Mouse (Mus musculus) monocyte, adult 59 days (primary cell): ENCODE results near the gene Slc35a1. TPM values are rescaled to one million over a fixed set of nuclear protein-coding genes. Genes with fewer than 3 reads are reported as not detected.

ENCODE experiments used
- total RNA-seq, 2 experiments: library from RNA; stranded (reverse); gene quantifications; one replicate each; pipeline ENCODE4 v1.2.4; 2023

Slc35a1 gene
- total RNA-seq, result 10 to 100 TPM; 13.4 to 18.9 TPM

GRCm38 (mm10) chr4:34686874-34687567 is at the start of gene Slc35a1:
Slc35a1 (minus strand) TSS chr4:34687438.

GRCm38 (mm10) chr4:34729851-34730341 is 42.7 kb upstream of the Slc35a1 start, which contains the start of gene Cfap206:
Cfap206 (minus strand) TSS chr4:34730206.

GRCm38 (mm10) chr4:34614630-34615094 is 72.6 kb downstream of the Slc35a1 start, which contains the start of the genes Orc3 and Rars2:
Orc3 (minus strand) TSS chr4:34614944.
Rars2 (plus strand) TSS chr4:34614957.

Other genes with a start within 250 kb of the Slc35a1 start
- 10 to 100 TPM; 69.1 to 73.2 TPM for gene Akirin2, start 136.5 kb downstream of the Slc35a1 start, total RNA-seq
- gene Orc3, start 72.5 kb downstream of the Slc35a1 start, total RNA-seq, result 10 to 100 TPM; 50.0 to 51.4 TPM
- 10 to 100 TPM; 13.1 to 15.1 TPM for gene Rars2, start 72.5 kb downstream of the Slc35a1 start, total RNA-seq
- not detected for gene Cfap206, start 42.8 kb upstream of the Slc35a1 start, total RNA-seq
- not detected for gene Gm136, start 68.8 kb upstream of the Slc35a1 start, total RNA-seq
- 1 to 10 TPM; 6.1 to 7.1 TPM for gene Smim8, start 91.0 kb upstream of the Slc35a1 start, total RNA-seq
- gene Zfp292, start 195.5 kb upstream of the Slc35a1 start, total RNA-seq, result 10 to 100 TPM; 23.0 to 24.3 TPM
- gene Cga, start 206.3 kb upstream of the Slc35a1 start, total RNA-seq, result not detected